Mouse (Mus musculus) skeletal muscle tissue, adult 2 months (tissue): ENCODE measurements around the gene Hoxd12.

Experiments used
- DNase-seq: peaks from one replicate; pipeline ENCODE4 v3.0.0-alpha.2; 2012; ENCODE audit warnings: low read depth, low spot score

The Hoxd12 gene

DNA sequence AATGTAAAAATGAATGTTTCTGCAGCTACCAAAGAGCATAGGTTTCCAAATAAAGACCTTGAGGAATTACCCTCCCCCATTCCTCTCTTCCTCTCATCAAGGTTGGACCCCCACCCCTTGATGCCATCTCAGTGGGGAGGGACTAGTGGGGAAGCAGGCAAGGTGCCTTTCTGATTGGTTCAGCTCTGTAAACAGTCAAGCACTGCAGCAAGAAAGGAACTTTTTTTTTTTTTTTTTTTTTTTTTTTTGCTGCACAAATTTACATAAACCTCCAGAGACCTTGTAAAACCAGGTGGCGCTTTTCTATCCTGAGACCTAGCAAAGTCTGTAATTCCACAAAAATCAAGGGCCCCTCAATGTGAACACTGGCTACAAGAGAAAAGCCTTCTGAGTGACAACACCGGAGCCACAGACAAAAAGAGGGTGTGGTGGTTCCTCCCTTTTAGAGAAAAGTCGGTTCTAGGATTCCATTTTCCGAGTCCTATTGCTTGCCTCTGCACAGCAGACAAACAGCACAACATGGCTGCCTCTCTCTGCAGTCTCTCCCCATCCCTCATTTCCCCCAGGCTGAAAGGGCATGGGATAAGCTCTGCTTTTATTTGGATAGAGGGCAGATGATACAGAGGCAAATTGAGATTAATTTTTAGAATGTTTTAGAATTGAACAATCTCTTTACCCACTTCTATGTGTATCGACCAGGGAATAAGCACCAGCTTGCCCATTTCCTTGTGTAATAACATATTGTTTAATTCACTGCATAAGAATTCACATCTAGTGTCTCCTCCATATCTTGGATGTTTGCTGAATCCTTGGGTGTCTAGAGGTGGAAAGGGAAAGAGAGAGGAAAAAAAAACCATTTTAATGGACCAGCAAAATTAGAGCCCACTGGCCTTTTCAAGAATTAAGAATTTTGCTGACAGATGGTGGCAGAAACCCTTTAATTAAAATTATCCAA, 34.9 kb downstream of the Hoxd12 start:
- no peak for DNase-seq

DNA sequence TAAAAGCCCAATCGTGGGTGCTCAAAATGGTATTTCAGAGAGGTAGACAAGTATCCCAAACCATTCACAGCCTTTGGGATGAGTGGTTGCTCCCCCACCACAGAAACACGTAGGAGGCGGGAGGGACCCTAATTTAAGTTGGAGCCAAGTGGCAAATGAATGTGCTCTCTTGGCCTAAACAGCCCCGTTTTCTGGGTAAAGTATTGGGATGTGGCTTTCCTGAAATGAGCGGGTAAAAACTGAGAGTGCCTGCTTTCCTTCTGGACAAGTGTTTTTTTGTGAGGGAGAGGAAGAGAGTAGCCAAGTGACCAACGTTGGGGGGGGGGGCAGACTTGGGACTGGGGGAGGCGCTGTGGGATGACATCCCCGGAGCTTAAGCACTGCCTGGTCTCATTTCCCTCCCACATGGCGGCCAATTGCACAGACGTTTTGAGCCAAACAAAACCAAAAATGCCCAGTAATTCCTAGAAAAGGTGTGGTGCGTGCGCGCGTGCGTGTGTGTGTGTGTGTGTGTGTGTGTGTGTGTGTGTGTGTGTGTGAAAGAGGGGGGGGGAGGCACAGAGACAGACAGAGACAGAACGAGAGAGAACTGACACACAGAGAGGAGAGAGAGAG, 36.2 kb downstream of the Hoxd12 start:
- no peak for DNase-seq

DNA sequence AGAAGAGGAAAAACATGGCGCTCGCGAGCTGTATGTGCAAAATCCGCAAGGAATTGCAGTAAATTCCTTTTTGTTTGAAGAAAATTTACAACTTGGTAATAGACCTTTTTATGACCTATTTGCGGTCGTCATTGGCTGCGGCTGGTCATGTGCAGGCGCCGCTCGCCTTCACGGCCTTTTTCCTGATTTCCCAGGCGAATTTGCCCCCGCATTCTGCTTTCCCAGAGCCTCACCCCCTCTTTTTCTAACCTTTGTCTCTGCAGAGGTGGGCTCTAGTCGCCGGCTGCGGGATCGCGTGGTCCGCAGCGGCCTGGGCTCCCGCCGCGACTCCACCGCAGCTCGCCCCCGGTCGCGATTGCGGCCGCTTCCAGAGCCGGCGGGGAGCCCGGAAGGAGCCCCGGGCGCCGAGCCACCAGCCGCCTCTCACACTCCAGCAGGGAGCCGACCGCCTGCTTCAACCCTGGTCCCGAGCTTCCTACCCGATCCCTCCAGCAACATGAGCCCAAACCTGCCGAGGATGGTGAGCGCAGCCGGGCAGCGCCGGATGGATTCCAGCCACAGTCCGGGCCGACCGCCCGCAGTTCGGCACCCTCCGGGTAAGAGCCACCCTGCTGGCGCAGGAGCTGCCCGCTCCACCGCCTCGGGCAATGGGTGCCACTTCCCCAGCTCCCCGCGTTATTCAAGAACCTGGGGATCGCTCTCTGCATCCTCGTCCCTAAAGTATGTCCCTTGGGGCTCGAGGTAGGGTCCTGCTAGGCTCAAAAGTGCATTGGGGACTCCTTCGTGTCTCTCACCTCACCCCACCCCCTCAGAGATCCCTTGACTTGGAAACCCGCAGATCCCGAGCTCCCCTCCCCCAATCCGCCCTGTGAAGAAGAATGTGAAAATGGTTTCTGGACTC, 37.2 kb downstream of the Hoxd12 start, which contains the start of the genes Hoxd3 and Hoxd4:
Hoxd3 (plus strand) TSS at position 207 of the 901 bp plus-strand sequence.
Hoxd4 (plus strand) TSS at position 209 of the 901 bp plus-strand sequence.
- no peak for DNase-seq

DNA sequence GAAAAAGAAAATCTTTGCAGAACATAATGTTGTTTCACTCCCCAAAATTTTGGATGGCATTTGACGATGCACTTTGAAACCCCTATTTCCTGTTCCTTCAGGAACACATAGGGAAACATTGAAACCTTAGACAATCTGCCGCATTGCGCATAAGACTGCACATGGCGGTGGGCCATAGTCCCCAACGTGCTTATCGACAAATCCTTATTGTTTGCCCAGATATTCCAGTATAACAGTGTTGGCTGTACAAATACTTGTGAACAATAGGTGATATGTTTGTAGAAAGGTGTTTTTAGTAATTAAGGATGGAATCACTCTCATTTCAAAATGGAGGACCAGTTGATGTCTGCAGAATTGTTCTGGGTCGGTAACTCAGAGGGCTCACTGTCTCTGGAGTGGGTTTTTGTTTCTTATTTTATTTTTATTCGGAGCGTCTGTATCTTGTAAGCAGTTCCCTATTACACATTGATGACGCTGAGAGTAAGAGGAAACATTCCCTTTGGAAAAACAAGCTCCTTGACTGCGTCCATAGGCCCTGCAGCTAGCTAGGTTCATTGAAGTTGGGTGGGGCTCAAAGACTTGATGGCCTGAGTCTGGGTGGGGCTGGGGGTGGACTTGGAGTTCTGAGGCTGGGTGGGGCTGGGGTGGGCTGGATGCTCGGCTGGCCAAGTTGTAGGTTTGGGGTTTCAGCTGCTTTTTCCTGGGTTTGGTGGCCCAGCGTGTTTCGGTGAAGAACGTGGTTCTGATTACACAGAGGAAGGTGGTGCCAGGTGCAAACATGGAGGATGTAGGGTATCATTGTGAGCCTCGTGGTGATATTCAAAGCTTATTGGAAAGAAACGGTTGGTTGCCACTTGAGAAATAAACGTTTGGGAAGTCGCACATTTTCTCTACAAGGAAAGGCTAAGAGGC, 38.7 kb downstream of the Hoxd12 start:
- DNase-seq: no peak

DNA sequence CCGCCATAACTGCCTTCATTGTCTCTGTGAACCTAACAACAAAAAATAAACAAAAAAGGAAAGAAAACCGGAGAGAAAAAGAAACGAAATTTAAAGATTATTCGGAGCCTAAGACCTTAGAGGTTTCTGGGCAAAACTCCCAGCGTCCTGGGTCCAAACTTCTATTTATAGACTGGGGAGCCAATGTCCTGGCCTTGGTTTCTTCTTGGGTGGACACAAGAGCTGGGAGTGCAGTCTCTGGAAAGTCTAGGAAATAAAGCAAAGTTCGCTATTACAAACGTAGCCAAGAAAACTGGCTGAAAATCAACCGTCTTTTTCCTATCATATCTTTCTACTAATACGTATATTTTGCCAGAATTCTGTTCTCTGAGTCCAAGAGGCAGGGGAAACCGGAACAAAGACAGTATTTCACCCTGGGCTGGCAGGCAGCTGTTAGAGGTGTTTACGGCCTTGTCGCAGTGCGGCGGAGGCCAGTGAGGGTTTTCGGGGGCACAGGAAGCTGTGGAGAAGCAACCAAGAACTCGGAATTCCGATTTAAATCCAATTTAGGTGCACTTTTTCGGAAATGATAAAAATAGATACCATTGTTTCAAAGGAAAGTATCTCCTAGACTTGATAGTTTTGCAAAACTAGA, 39.5 kb downstream of the Hoxd12 start:
- DNase-seq: no peak

DNA sequence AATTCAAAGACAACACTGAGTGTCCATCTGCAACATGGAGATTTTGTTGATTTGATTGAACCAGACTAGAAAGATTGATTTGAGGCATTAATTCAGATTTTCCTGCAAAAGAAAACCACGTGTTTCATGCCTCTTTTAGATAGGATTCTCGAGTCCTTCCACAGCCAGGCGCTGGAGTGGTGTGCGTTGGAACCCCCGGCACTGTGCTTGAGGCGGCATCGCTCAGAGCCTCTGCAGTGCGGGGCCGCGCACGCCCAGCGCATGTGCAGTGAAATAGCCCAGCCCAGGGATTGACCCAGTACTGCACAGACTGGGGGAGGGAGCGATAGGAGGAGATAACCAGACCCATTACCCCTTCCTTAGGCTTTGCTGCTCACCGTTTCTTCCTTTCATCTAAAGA, 40.1 kb downstream of the Hoxd12 start:
- DNase-seq: no peak

DNA sequence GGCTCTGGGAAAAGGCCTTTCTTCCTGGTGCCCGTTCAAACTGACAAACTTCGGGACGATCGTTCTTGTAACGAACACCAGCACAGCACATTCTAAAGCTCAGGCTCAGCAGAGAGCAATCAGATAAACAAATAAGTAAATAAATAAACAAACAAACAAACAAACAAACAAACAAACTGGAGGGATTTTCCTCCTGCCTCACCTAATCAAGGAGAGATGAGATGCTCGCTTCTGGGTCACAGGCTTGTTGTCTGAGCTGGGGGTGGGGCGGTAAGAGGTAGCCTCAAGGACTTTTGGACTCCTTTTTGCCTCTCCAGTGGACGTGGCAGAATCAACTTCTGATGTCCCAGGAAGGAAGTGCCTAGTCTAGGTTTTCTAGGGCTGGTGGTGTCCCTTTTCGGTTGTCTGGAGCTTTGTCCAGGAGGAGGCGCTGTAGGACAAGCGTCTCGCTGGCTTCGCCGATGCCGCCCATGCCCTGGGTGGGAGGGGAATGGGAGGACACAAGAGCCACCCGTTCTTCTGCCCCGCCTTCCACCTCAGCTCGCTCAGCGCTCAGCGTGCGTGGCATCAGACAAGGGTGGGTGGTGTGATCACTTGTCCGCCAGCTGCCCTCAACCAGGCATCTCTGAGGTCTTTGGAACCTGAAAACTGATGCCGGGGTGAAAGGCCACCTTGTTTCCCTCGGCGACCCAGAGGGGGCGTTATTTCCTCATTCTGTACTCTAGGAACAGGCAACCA, 40.9 kb downstream of the Hoxd12 start:
- peak; percentile 77 for DNase-seq

DNA sequence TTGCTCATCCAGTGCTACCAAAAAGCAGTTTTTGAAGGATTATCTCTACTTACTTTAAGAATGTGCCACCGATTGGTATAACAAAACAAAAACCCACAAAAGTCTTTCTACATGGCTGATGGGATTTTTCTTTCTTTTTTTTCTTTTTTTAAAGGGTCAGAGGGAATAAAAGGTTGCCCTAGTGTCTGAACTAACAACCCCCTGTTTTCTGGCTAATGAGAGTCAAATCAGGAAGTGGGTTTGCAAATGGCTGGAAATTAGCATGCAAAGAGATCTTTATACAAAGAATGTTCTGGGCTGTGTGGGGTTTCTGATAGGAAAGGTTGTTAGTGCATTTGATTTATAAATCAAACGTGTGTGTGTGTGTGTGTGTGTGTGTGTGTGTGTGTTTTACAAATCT, 45.6 kb downstream of the Hoxd12 start:
- DNase-seq: no peak

DNA sequence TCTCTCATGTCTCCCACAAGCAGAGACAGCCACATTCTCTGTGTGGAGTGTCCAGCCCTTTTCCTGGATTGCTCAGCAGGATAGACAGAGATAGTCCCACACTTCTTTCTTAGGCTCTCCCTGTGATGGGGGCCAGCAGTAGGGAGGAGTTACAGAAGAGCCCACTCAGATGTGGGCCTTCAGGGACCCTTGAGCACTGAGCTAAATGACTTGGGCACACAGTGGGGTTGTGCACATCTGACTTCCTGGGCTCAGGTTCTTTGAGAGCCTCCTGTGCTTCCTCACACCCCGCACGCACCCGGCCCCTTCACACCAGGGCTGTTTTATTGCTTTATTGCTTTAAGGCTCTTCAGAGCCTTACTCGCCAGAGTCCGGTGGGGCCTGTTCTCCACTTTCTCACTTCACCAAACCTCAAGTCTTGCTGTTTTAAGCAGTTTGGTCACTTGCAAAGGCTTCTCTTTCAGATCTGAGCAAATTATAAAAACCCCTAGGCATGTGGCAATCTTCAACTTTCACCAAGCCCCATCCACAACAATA, 46.2 kb downstream of the Hoxd12 start:
- no peak for DNase-seq

DNA sequence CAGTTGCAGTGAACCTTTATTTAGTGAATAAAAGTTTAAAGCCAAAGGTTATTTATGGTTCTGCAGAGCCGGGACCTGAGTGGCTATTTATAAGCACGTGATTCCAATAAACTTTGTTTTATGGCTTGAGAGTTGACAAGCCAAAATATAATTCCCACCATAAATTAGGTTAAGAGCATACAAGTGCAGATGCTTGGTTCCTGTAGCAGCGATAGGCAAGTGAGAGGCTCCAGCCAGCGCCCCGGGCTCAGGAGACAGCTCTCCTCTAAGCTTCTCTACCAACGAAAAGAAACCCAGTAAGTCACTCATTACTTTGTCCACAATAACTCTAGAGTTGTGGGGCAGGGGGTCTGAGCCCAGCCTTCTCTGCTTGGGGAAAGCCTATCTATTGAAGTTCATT, 47.1 kb downstream of the Hoxd12 start:
- DNase-seq: no peak

DNA sequence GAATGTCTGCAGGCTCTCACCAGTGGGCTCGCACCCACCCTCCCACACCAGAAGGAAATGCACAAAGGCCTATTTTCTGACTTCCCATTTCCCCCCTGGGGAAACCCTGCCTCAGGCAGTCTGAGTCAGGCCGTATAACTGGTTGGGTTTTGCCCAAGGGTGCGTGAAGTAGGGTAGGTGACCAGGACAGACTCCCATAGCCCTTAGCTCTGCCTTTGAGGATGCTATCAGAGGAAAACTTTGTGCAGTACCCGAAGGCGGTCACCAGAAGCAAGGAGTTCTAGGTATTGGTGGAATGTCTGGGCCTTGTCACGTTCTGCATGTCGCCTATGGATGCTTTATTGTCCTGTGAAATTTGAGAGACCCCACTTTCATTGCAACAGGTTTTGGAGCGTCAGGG, 48.1 kb downstream of the Hoxd12 start:
- no peak for DNase-seq

DNA sequence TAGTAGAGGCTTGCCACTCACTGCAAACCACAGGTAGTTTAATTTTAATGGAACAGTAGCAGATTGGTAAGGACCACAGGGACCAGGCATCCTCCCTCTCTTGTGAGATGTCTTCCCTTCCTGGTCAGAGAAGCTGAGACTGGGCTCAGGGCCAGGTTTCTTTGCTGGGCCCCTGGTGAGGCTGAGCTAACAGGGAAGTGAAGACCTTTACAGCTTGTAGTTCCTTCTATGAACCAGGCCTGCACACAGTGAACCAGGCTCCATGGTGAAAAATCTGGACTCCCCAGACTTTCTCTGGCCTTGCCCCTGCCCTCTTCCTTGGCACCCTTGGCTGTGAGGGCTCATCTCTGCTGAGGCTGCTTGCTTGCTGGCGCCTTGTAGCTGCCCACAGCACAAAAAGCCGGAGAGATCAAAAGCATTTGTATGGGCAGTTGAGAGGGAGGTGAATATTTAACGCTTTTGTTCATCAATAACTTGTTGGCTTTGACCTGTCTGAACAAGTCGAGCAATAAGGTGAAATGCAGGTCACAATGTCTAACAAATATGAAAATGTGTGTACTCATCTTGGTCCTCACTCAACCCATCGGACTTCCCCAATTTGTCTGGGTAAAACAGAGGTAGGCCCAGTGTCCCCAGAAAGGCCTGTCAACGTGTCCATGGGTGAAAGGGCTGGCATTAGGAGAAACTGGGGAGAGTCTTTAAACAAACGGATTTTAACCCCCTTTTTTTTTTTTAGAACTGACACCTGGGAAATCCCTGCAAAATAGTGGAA, 49.6 kb downstream of the Hoxd12 start:
- DNase-seq: no peak

DNA sequence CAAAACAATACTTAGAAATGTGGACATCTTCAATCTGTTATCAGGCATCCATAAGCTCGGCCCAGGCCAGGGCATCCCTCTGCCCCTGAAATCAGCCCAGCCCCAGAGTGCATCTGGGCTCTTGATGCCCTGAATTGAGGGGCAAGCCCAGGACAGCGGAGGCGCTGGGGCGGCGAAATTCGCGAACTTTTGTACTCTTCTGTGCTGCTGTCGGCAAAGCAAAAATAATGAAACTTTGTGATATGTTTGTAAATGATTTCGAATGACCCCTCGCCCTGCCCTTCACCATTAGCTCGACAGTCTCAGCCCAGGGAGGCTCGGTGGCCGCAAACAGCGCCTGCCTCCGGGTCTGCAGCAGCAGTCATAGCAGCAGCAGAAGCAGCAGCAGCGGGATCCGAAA, 50.4 kb downstream of the Hoxd12 start:
- no peak for DNase-seq

DNA sequence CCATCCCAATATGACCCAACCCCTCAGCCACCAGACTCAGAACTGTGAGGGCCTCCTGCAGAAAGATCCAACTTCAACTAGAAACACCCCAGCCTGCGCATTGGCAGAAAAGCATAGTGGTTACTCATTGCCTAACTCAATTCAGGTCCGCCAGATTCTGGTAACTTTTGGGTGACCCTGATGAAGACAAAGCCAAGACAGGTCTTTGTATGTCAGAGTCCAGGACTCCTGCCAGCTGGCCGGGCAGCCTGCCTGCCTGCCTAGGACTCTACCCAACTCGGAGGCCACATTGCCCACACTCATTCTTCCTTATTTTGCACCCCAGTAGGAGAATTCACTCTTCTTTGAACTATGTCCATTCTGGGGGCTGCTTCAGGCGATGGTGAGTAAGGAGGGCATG, 51.7 kb downstream of the Hoxd12 start, which contains the start of gene Gm28230:
Gm28230 (plus strand) TSS at position 178 of the 400 bp plus-strand sequence.
- DNase-seq: no peak

DNA sequence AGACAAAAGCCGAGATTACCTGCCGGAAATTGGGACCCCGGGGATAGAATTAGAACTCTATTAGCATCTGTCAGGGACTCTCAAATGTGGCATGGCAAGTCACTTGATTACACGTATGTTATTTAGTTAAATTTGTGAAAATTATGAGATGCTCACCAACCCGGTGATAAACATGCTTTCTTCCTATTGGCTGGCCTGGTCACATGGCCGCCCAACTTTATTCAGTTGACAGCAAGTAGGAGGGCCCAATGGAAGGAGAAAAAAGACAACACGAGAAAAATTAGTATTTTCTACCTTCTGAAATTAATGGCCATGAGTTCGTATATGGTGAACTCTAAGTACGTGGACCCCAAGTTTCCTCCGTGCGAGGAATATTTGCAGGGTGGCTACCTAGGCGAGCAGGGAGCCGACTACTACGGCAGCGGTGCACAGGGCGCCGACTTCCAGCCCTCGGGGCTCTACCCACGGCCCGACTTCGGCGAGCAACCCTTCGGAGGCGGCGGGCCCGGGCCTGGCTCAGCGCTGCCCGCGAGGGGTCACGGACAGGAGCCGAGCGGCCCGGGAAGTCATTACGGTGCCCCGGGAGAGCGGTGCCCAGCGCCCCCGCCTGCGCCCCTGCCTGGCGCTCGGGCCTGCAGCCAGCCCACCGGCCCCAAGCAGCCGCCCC, 52.3 kb downstream of the Hoxd12 start:
- no peak for DNase-seq
